Mouse (Mus musculus) adipose tissue, adult 10 weeks (tissue): ENCODE data around the gene Sf3b3. TPM values are rescaled to one million over a fixed set of nuclear protein-coding genes. Genes with fewer than 3 reads are reported as not detected.

Experiments used
- polyA plus RNA-seq: library from polyadenylated mRNA; stranded (reverse); fragments of 350-450 nt; fragmentation: Illumina TruSeq; extraction: RNeasy Lipid Tissue Mini Kit (QIAGEN cat#74804); gene quantifications from one replicate; pipeline ENCODE4 v1.2.3, GENCODE M21; 2014; ENCODE audit warnings: low read depth, low replicate concordance

Gene Sf3b3
- polyA plus RNA-seq = 38.6 TPM

GRCm38 (mm10) chr8:110846405-110847170, at the start of gene Sf3b3, which contains the start of gene Cog4:
Gene Sf3b3, minus strand, starts transcription at chr8:110846787.
Gene Cog4, plus strand, starts transcription at chr8:110846600.

GRCm38 (mm10) chr8:110805669-110806068, 40.9 kb downstream of the Sf3b3 start, which contains the start of gene Il34:
Gene Il34, minus strand, starts transcription at chr8:110805924.

Other genes with a start within 250 kb of the Sf3b3 start
- gene Vac14, start 228.2 kb downstream of the Sf3b3 start, polyA plus RNA-seq = 24.3 TPM
- gene Mtss1l, start 125.3 kb downstream of the Sf3b3 start, polyA plus RNA-seq = 23.5 TPM
- gene Il34, start 40.9 kb downstream of the Sf3b3 start, polyA plus RNA-seq = 39.2 TPM
- 62.1 TPM for gene Cog4, start 187 bp downstream of the Sf3b3 start, polyA plus RNA-seq
- 9.1 TPM for gene Fuk, start 55.7 kb upstream of the Sf3b3 start, polyA plus RNA-seq
- 112 TPM for gene St3gal2, start 73.1 kb upstream of the Sf3b3 start, polyA plus RNA-seq
- gene Ddx19a, start 151.0 kb upstream of the Sf3b3 start, polyA plus RNA-seq = 38.7 TPM
- gene Ddx19b, start 185.0 kb upstream of the Sf3b3 start, polyA plus RNA-seq = 12.1 TPM
- gene Aars, start 186.4 kb upstream of the Sf3b3 start, polyA plus RNA-seq = 35.5 TPM
- gene Exosc6, start 209.6 kb upstream of the Sf3b3 start, polyA plus RNA-seq = 0.63 TPM
- 23.4 TPM for gene Clec18a, start 245.6 kb upstream of the Sf3b3 start, polyA plus RNA-seq
- gene Pdpr, start 247.8 kb upstream of the Sf3b3 start, polyA plus RNA-seq = 14.6 TPM